Mouse (Mus musculus): ENCODE results near the gene Agap1.

GRCm38 (mm10) chr1:89566578-89567488 is 112.2 kb downstream of the Agap1 start:
- TF ChIP-seq CTCF (conservative IDR thresholded peaks at IDR 0.05; ENCODE audit: insufficient read depth, insufficient read length, low read depth, low read length) = no peak
- TF ChIP-seq POLR2A (IDR thresholded peaks at IDR 0.05; ENCODE audit: low read depth, low read length) = no peak

All from kidney, adult 2 months (tissue).